In the genomic region with DNA sequence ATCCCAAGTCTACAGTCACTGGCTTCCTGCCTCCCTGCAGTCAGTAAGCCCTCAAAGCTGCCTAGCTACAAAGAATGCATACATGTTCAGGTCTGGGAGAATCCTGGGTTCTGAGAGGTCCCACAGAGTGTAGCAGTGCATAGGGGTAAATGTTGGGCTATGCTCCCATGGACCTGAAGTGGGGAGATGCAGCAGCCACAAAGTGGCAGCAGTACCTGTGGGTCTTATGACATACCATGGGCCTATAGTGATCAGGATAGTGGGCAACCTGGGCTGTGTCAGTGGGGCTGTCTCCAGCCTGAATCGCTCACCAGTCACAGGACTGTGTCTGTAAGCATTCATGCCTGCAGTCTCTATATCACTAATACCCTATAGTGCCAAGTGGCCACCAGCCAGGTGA, we compare ENCODE assay signal across 8 mouse cellular contexts. TPM values are rescaled to one million over a fixed set of nuclear protein-coding genes. Genes with fewer than 3 reads are reported as not detected.
DNase-seq lines count a peak whose midpoint lies in the region; ATAC-seq lines count a peak whose summit lies in the region.

Gene Egfl7, plus strand, starts transcription at position 301 of the 400 bp plus-strand sequence.

- no peak within 1 kb of the TSS for H3K4me2 ChIP-seq in kidney, embryonic 14.5 days (replicated peaks; ENCODE audit: low read depth, low read length)
- H3K4me2 ChIP-seq in intestine, embryonic 15.5 days (replicated peaks), result no peak within 1 kb of the TSS
- no peak within 1 kb of the TSS for H3K4me2 ChIP-seq in midbrain, embryonic 11.5 days

- no peak within 1 kb of the TSS for H3K9ac ChIP-seq in kidney, embryonic 14.5 days (ENCODE audit: low read depth, low read length)
- no peak within 1 kb of the TSS for H3K9ac ChIP-seq in intestine, embryonic 15.5 days
- H3K9ac ChIP-seq in midbrain, embryonic 11.5 days (ENCODE audit: low read length), result no peak within 1 kb of the TSS

- no peaks in the 10 kb centered on the region for H3K36me3 ChIP-seq in kidney, embryonic 14.5 days (ENCODE audit: control insufficient read depth, insufficient read depth, low read length)
- H3K36me3 ChIP-seq in intestine, embryonic 15.5 days, result no peaks in the 10 kb centered on the region
- H3K36me3 ChIP-seq in midbrain, embryonic 11.5 days (ENCODE audit: control insufficient read depth, insufficient read depth, low read length), result no peaks in the 10 kb centered on the region

- no peak within 1 kb of the TSS for H3K4me3 ChIP-seq in kidney, embryonic 14.5 days (ENCODE audit: low read length)
- H3K4me3 ChIP-seq in intestine, embryonic 15.5 days (replicated peaks), result no peak within 1 kb of the TSS
- H3K4me3 ChIP-seq in midbrain, embryonic 11.5 days (ENCODE audit: low read depth, low read length), result no peak within 1 kb of the TSS

- ATAC-seq in kidney, embryonic 14.5 days (ENCODE audit: low FRiP score, low TSS enrichment), result no peak
- ATAC-seq in intestine, embryonic 15.5 days, result no peak
- ATAC-seq in midbrain, embryonic 11.5 days (ENCODE audit: low FRiP score), result no peak

- no peaks in the 10 kb centered on the region for H3K27me3 ChIP-seq in kidney, embryonic 14.5 days (ENCODE audit: control insufficient read depth, insufficient read depth, low read length)
- no peaks in the 10 kb centered on the region for H3K27me3 ChIP-seq in intestine, embryonic 15.5 days (replicated peaks)
- H3K27me3 ChIP-seq in midbrain, embryonic 11.5 days (ENCODE audit: control insufficient read depth, insufficient read depth, low read length), result no peaks in the 10 kb centered on the region; the same call in 1 of the 2 replicates

- H3K9me3 ChIP-seq in kidney, embryonic 14.5 days (ENCODE audit: control insufficient read depth, low read length), result no peaks in the 10 kb centered on the region
- no peaks in the 10 kb centered on the region for H3K9me3 ChIP-seq in intestine, embryonic 15.5 days
- H3K9me3 ChIP-seq in midbrain, embryonic 11.5 days (ENCODE audit: control insufficient read depth, low read length), result no peaks in the 10 kb centered on the region

- 0 out of 2 replicates have a peak, but pooled peaks cover 10% of the 10 kb centered on the region for H3K4me1 ChIP-seq in kidney, embryonic 14.5 days (ENCODE audit: control insufficient read depth, insufficient read depth, low read length)
- peaks cover 11% of the 10 kb centered on the region; the same call in 1 of the 2 replicates for H3K4me1 ChIP-seq in intestine, embryonic 15.5 days (replicated peaks)
- H3K4me1 ChIP-seq in midbrain, embryonic 11.5 days (ENCODE audit: control insufficient read depth, insufficient read depth, low read length), result 0 out of 2 replicates have a peak, but pooled peaks cover 4% of the 10 kb centered on the region

- WGBS in kidney, embryonic 14.5 days, result 88% methylated on average over 1 of the region's 1 CpGs
- WGBS in intestine, embryonic 15.5 days, result 86% methylated on average over 1 of the region's 1 CpGs
- 100% methylated on average over 1 of the region's 1 CpGs for WGBS in midbrain, embryonic 11.5 days

- H3K27ac ChIP-seq in kidney, embryonic 14.5 days (ENCODE audit: low read depth, low read length), result peak within 1 kb of the TSS; percentile 73; the same call in 1 of the 2 replicates
- peak within 1 kb of the TSS; percentile 17; the same call in 1 of the 2 replicates for H3K27ac ChIP-seq in intestine, embryonic 15.5 days
- H3K27ac ChIP-seq in midbrain, embryonic 11.5 days (ENCODE audit: low read depth, low read length), result no peak within 1 kb of the TSS

- no peak for DNase-seq in kidney, postnatal 25 days
- no peak for DNase-seq in adrenal gland, postnatal 10 days
- DNase-seq in gastrocnemius, postnatal 14 days, result no peak
- no peak for DNase-seq in midbrain, embryonic 11.5 days (ENCODE audit: low spot score, missing footprints)
- no peak for DNase-seq in spleen, postnatal 14 days (ENCODE audit: low spot score in 2 of 2)
- no peak for DNase-seq in urinary bladder, postnatal 10 days (ENCODE audit: low spot score)

- intact Hi-C loops in gastrocnemius, postnatal 14 days (cut with DNase I; ENCODE audit: low total_unique reads), result no loop called here

RNA-seq across cellular contexts. Expression of gene Egfl7, which starts in this region (rescaled TPM):
- polyA plus RNA-seq in kidney, embryonic 14.5 days (2014; fragmentation: Nextera tagmentation; extraction: Ambion mirVana), result 172 and 194 TPM in 2 replicates
- total RNA-seq in adrenal gland, postnatal 10 days (2021), result 100 to 1,000 TPM; 210 to 304 TPM
- 100 to 1,000 TPM in 1 of 2 experiments, 10 to 100 TPM in 1; 64.1 to 106 TPM for total RNA-seq in gastrocnemius, postnatal 14 days (2021)
- 113 and 124 TPM in 2 replicates for polyA plus RNA-seq in intestine, embryonic 15.5 days (2015; fragmentation: Nextera tagmentation; extraction: Ambion mirVana)
- 52.6 and 58.3 TPM in 2 replicates for polyA plus RNA-seq in midbrain, embryonic 11.5 days (2014; fragmentation: Nextera tagmentation; extraction: Ambion mirVana)
